Mouse (Mus musculus): ENCODE results near the gene Donson.
"Not testable (repeated sequence)": the region's sequence is repeated elsewhere in the genome, so short reads cannot be mapped to it uniquely, and the experiment has no call there.

Gene Donson

DNA sequence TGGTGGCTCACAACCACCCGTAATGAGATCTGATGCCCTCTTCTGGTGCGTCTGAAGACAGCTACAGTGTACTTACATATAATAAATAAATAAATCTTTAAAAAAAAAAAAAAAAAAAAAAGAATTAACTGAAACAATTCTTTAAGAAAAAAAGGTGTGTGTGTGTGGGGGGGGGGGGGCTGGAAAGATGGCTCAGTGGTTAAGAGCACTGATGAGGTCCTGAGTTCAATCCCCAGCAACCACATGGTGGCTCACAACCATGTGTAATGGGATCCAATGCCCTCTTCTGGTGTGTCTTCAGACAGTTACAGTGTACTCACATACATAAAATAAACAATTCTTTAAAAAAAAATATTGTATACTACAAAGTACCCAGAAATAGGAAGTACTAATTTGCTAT is 43.1 kb downstream of the Donson start:
- not testable (repeated sequence) for DNase-seq (ENCODE audit: low spot score in 2 of 2)

DNA sequence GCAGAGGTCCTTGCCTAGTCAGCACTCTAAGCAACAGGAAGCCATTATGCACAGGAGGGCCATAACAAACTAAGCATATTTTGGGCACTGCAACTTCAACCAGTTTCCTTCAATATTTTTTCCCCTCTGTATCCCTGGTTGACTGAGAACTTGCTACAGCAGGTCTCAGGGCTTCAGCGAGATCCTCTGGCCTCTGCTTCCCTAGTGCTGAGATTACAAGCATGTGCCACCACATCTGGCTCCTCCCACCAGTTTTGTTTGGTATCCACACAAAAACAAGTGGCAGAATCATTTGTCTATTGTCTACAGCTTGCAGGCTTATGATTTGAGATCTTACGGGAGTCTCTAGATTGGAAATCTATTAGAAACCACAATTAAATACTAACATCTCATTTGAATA is 43.7 kb downstream of the Donson start:
- no peak for DNase-seq (ENCODE audit: low spot score in 2 of 2)

DNA sequence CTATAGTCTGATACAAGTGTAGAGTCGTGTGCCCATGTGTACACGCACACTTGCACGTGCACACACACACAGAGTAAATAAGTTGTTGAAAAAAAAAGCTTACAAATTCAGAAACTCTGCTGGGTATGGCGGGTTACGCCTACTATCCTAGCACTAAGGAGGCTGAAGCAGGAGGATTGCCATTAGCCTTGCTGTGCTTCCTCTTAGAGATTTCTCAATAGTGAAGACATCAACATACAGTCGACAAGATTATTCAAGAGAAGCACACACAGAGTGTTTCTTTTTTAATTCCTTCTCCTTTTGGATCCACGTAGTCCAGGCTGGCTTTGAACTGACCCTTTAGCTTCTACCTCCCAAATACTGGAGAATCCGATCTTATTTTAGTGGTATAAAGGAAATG is 48.4 kb downstream of the Donson start:
- no peak for DNase-seq (ENCODE audit: low spot score in 2 of 2)

DNA sequence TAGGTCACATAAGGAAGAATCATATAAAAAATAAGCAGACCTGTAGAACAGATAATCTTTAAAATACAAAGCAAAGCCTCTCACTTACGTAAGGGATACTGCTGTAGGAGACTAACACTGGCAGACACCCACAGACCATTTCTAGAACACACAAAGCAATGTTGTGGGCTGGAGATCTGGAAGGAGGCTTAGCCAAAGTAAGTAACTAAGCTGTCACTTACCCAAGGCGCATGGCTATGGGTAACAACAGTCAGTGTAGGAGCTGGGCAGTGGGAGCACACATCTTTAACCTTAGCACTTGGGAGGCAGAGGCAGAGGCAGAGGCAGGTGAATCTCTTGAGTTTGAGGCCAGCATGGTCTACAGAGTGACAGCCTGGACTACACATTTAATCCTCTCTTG is 48.9 kb downstream of the Donson start:
- no peak for DNase-seq (ENCODE audit: low spot score in 2 of 2)

DNA sequence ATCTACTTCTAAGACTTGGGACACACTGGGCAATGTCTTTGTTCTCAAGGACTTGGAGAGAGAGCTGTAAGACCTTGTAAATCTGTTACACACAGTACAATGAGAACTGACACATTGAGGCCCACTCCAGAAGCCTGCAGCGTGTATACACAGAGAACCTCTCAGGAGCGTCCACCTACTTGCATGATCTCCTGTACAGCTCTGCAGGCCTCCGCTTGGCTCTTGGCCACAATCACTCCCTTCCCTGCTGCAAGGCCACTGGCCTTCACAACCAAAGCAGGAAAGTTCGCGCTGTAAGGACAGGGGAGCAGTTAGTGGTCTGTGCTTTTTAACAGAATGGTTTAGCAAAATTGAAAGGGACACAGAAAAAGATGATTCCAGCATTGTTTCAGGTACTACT is 49.4 kb downstream of the Donson start:
- DNase-seq (ENCODE audit: low spot score in 2 of 2): no peak

DNA sequence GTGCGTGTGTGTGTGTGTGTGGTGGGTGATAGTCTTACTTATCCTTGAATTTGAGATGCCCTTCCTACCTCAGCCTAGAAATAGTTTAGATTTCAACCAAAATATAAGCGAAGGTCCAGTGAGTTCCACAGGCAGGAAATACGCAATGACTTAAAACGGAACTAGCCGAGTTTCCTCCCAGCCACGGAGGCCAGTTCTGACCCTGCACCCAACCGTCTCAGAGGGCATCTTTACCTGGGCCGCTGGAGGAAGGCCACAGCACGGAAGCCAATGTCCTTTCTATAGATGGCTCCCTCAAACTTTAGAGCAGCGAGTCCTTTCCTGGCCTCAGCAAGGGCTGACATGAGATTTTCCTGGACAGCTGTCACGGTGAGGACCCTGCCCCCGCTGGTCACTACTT is 54.9 kb downstream of the Donson start:
- DNase-seq (ENCODE audit: low spot score in 2 of 2): no peak

DNA sequence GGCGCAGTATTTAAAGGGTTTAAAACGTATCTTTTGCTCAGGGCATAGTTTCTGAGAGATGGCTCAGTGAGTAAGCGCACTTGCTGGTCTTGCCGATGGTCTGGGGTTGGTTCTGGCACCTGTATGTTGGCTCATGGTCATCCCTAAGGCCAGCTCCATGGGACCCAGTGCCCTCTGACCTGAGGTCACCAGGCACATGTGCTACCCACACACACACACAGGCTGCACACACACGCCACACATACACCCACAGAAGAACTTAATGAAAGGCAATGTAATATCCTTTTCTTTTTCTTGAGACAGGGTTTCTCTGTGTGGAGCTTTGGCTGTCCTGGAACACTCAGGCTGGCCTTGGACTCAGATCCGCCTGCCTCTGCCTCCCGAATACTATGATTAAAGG is 55.6 kb downstream of the Donson start:
- DNase-seq (ENCODE audit: low spot score in 2 of 2): no peak

DNA sequence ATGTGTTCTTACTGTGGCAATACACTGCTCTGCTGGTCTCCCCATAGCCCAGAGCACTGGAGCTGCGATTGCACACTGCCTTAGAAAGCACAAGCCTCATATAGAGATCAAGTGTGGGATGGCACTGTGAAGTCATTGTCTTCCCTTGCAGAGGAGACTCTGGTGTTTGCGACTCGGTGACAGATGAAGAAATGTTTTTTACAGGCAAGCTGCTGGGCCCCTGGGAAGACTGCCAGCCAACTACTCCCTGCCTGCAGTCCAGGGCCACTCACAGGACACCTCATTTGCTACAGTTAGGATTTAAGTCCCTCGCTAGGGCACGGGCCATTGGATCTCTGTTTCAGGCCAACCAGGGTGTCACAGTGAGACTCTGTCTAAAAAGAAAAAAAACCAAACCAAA is 56.1 kb downstream of the Donson start:
- DNase-seq (ENCODE audit: low spot score in 2 of 2): no peak

DNA sequence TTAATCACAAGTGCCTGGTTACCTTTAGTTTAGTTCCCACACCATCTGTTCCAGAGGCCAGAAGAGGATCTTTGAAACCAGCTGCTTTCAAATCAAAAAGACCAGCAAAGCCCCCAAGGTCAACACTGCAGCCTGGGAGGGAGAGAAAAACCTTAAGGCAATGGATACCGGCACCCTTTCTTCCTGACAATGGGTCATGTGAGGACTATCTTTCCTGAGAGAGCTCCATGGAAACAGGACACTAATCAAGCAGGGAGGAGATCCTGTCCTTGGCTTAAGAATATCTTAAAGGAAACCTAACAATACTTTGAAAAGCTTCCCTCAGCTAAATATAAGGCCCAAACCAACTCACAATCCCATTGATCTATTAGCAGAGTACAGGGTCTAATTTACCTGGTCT is 58.0 kb downstream of the Donson start:
- no peak for DNase-seq (ENCODE audit: low spot score in 2 of 2)

DNA sequence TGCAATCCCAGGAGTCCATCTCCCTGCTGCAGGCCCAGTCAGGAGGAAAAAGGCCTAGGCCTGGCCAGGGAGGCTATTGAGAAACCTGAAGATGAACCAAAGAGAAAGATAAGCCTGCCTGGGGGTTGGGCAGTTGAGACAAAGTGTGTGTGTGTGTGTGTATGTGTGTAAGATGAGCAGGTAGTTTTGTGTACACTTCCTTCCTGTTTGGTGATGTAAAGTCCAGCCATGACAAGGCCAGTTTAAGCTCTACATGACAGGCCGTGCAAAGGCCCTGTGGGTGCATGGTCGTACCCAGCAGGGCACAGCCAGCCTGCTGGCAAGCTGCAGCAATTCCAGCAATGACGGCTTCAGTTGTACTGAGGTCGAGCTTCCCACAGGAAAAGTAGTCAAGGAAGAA is 58.8 kb downstream of the Donson start:
- no peak for DNase-seq (ENCODE audit: low spot score in 2 of 2)

DNA sequence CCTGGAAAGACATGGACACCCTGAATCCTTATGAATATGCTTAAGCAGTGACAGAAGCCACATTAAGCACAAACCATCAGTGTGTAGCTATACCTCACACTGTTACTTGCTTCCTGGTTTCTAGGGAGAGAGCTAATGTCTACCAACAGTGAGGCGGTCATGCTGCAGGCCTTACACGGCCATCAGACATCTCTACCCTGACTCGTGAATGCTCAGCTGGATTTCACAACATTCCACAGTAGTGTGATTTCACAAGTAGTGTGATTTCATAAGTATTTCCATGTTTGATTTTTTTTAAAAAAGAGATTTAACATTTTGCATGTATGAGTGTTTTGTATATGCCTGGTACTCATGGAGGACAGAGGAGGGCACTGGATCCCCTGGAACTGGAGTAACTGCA is 59.9 kb downstream of the Donson start:
- no peak for DNase-seq (ENCODE audit: low spot score in 2 of 2)

DNA sequence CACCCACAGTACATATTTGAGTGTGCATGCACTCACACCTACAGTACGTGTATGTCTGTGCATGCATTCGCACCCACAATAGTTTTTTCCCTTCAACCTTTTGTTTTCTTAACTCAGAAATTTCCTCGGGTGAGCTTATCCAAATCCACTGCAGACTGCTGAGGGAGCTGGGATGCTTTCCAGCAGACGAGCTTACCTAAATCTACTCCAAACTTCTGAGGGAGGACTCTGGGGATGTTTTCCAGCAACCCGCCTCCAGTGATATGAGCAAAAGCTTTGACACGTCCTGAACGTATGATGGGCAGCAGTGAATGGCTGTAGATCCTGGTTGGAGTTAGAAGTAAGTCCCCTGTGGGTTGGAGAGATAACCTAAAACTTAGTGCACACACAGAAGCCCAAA is 60.7 kb downstream of the Donson start:
- no peak for DNase-seq (ENCODE audit: low spot score in 2 of 2)

Measured in frontal cortex, postnatal 14 days (tissue).